Mouse (Mus musculus) forebrain, embryonic 16.5 days (tissue): ENCODE data around the gene Lifr. TPM values are rescaled to one million over a fixed set of nuclear protein-coding genes. Genes with fewer than 3 reads are reported as not detected.
A peak's percentile ranks its signal among the peaks of the same experiment; 100 is the strongest.

Experiments
- ATAC-seq: fragments of 200-750 bp; cut with Nextera tagmentation; 2 replicates; pipeline ENCODE4 v1.8.0; 2017; ENCODE audit warnings: mild to moderate bottlenecking, moderate library complexity
- H3K27ac ChIP-seq: fragments of 300-500 bp; sonication (generic); 2 replicates; pipeline ENCODE4 v1.5.1; 2014; ENCODE audit warnings: low read length, control low read depth
- H3K27me3 ChIP-seq: fragments of 300-500 bp; sonication (generic); replicated peaks from 2 replicates; pipeline ENCODE4 v1.6.1; 2014; ENCODE audit warnings: low read length; ENCODE audit not compliant: control insufficient read depth, insufficient read depth
- H3K36me3 ChIP-seq: fragments of 300-500 bp; sonication (generic); 2 replicates; pipeline ENCODE4 v1.6.1; 2014; ENCODE audit not compliant: control insufficient read depth, insufficient read depth
- H3K4me1 ChIP-seq: fragments of 300-500 bp; sonication (generic); replicated peaks from 2 replicates; pipeline ENCODE4 v1.6.1; 2014; ENCODE audit warnings: low read length; ENCODE audit not compliant: control insufficient read depth, insufficient read depth
- H3K4me2 ChIP-seq: fragments of 300-500 bp; sonication (generic); 2 replicates; pipeline ENCODE4 v1.6.1; 2014; ENCODE audit warnings: mild to moderate bottlenecking, low read length, control low read depth
- H3K4me3 ChIP-seq: fragments of 300-500 bp; sonication (generic); replicated peaks from 2 replicates; pipeline ENCODE4 v1.5.1; 2014; ENCODE audit warnings: mild to moderate bottlenecking, low read length, control low read depth
- H3K9ac ChIP-seq: fragments of 300-500 bp; sonication (generic); replicated peaks from 2 replicates; pipeline ENCODE4 v1.6.1; 2014; ENCODE audit warnings: low read depth, low read length, control low read depth
- H3K9me3 ChIP-seq: fragments of 300-500 bp; sonication (generic); 2 replicates; pipeline ENCODE4 v1.6.1; 2016; ENCODE audit warnings: low read length; ENCODE audit not compliant: control insufficient read depth
- WGBS: fragments of 180-500 bp; shearing (Covaris S2); extraction: QIAGEN DNeasy Blood & Tissue Kit; methylation state at CpG from one replicate; pipeline ENCODE4 v1.1.7; 2014; 5-methylcytosine and 5-hydroxymethylcytosine counted together
- polyA plus RNA-seq: library from polyadenylated mRNA; unstranded; fragments of >200 nt; fragmentation: Nextera tagmentation; extraction: Ambion mirVana; gene quantifications from 2 replicates; pipeline ENCODE4 v1.2.1, GENCODE M21; 2015

Lifr gene
- polyA plus RNA-seq, 1 experiment from 2014 or later, result 7.4 TPM

GRCm38 (mm10) chr15:7116699-7117098 is 26.3 kb downstream of the Lifr start:
- Histone ChIP-seq H3K36me3 (no peaks in the 10 kb centered on the region), H3K4me1 (no peaks in the 10 kb centered on the region)
- 77% methylated on average over 3 of the region's 3 CpGs for WGBS

GRCm38 (mm10) chr15:7117944-7118343 is 27.5 kb downstream of the Lifr start:
- Histone ChIP-seq H3K9me3 (no peaks in the 10 kb centered on the region), H3K27ac (no peak overlapping the region), H3K4me2 (no peak overlapping the region), H3K4me1 (no peaks in the 10 kb centered on the region), H3K27me3 (no peaks in the 10 kb centered on the region), H3K9ac (no peak overlapping the region), H3K36me3 (no peaks in the 10 kb centered on the region), H3K4me3 (no peak overlapping the region)
- no peak for ATAC-seq
- 67% methylated on average over 6 of the region's 6 CpGs for WGBS

More at GRCm38 (mm10) chr15:7116699-7117098, 26.3 kb downstream of the Lifr start:
- ATAC-seq, result no peak
- H3K4me2 ChIP-seq, result no peak overlapping the region
- no peak overlapping the region for H3K4me3 ChIP-seq
- no peaks in the 10 kb centered on the region for H3K27me3 ChIP-seq
- H3K9me3 ChIP-seq, result no peaks in the 10 kb centered on the region
- H3K9ac ChIP-seq, result no peak overlapping the region
- H3K27ac ChIP-seq, result no peak overlapping the region

GRCm38 (mm10) chr15:7118849-7119248 is 28.4 kb downstream of the Lifr start:
- Histone ChIP-seq H3K4me3 (no peak overlapping the region), H3K4me2 (no peak overlapping the region), H3K9ac (no peak overlapping the region), H3K9me3 (no peaks in the 10 kb centered on the region), H3K27ac (no peak overlapping the region), H3K4me1 (no peaks in the 10 kb centered on the region), H3K27me3 (no peaks in the 10 kb centered on the region), H3K36me3 (no peaks in the 10 kb centered on the region)
- ATAC-seq, result peak; percentile 84
- WGBS, result 29% methylated on average over 5 of the region's 5 CpGs

- Histone ChIP-seq H3K9ac (no peak overlapping the region), H3K36me3 (no peaks in the 10 kb centered on the region), H3K4me1 (no peaks in the 10 kb centered on the region), H3K27me3 (no peaks in the 10 kb centered on the region), H3K4me2 (no peak overlapping the region), H3K9me3 (no peaks in the 10 kb centered on the region), H3K27ac (no peak overlapping the region), H3K4me3 (no peak overlapping the region)
- 66% methylated on average over 8 of the region's 8 CpGs for WGBS
- ATAC-seq, result no peak
Observed at GRCm38 (mm10) chr15:7119930-7120512, 29.6 kb downstream of the Lifr start.

GRCm38 (mm10) chr15:7123781-7124450 is 33.5 kb downstream of the Lifr start:
- WGBS, result 59% methylated on average over 5 of the region's 5 CpGs
- no peak overlapping the region for H3K27ac ChIP-seq
- no peaks in the 10 kb centered on the region for H3K27me3 ChIP-seq
- no peak overlapping the region for H3K4me3 ChIP-seq
- H3K36me3 ChIP-seq, result no peaks in the 10 kb centered on the region
- ATAC-seq, result no peak
- H3K9me3 ChIP-seq, result no peaks in the 10 kb centered on the region
- H3K9ac ChIP-seq, result no peak overlapping the region
- H3K4me2 ChIP-seq, result no peak overlapping the region
- H3K4me1 ChIP-seq, result peaks cover 8% of the 10 kb centered on the region

- Histone ChIP-seq H3K27me3 (0 out of 2 replicates have a peak, but pooled peaks cover 3% of the 10 kb centered on the region), H3K9me3 (no peaks in the 10 kb centered on the region), H3K4me3 (no peak overlapping the region), H3K9ac (no peak overlapping the region), H3K27ac (0 out of 2 replicates have a peak overlapping the region, but pooled peaks have one; percentile 29), H3K36me3 (no peaks in the 10 kb centered on the region), H3K4me1 (peaks cover 20% of the 10 kb centered on the region), H3K4me2 (no peak overlapping the region)
- 17% methylated on average over 1 of the region's 1 CpGs for WGBS
- ATAC-seq, result no peak
Observed at GRCm38 (mm10) chr15:7126171-7126570, 35.8 kb downstream of the Lifr start.

GRCm38 (mm10) chr15:7128627-7129126 is 38.3 kb downstream of the Lifr start:
- Histone ChIP-seq H3K27ac (peak overlapping the region; percentile 86), H3K27me3 (0 out of 2 replicates have a peak, but pooled peaks cover 3% of the 10 kb centered on the region), H3K4me1 (peaks cover 20% of the 10 kb centered on the region), H3K9ac (peak overlapping the region; percentile 82), H3K36me3 (no peaks in the 10 kb centered on the region), H3K9me3 (no peaks in the 10 kb centered on the region), H3K4me2 (peak overlapping the region; percentile 69), H3K4me3 (peak overlapping the region; percentile 72)
- ATAC-seq, result peak; percentile 8; the same call in 1 of the 2 replicates
- WGBS, result under 1% methylated on average over 18 of the region's 18 CpGs

- H3K9ac ChIP-seq, result peak overlapping the region; percentile 82
- H3K27me3 ChIP-seq, result 0 out of 2 replicates have a peak, but pooled peaks cover 3% of the 10 kb centered on the region
- no peaks in the 10 kb centered on the region for H3K9me3 ChIP-seq
- H3K4me3 ChIP-seq, result peak overlapping the region; percentile 72
- WGBS, result under 1% methylated on average over 98 of the region's 116 CpGs
- H3K27ac ChIP-seq, result peak overlapping the region; percentile 86
- H3K4me2 ChIP-seq, result peak overlapping the region; percentile 69
- peaks cover 20% of the 10 kb centered on the region for H3K4me1 ChIP-seq
- H3K36me3 ChIP-seq, result no peaks in the 10 kb centered on the region
- ATAC-seq, result peak; percentile 95
Observed at GRCm38 (mm10) chr15:7129127-7129943, 38.9 kb downstream of the Lifr start.

GRCm38 (mm10) chr15:7129944-7130287 is 39.5 kb downstream of the Lifr start:
- H3K27me3 ChIP-seq, result 0 out of 2 replicates have a peak, but pooled peaks cover 3% of the 10 kb centered on the region
- no peak for ATAC-seq
- H3K27ac ChIP-seq, result no peak overlapping the region; the same call in 1 of the 2 replicates

More at GRCm38 (mm10) chr15:7129944-7130287, 39.5 kb downstream of the Lifr start:
- H3K4me3 ChIP-seq, result peak overlapping the region; percentile 72
- H3K4me2 ChIP-seq, result peak overlapping the region; percentile 69
- peak overlapping the region; percentile 82 for H3K9ac ChIP-seq
- H3K4me1 ChIP-seq, result peaks cover 20% of the 10 kb centered on the region
- no peaks in the 10 kb centered on the region for H3K36me3 ChIP-seq
- no peaks in the 10 kb centered on the region for H3K9me3 ChIP-seq
- WGBS, result 0% methylated on average over 16 of the region's 16 CpGs
